Comparison of ENCODE assay signal across 8 mouse cellular contexts in genomic region chr15:102458050-102458736, GRCm38 (mm10). TPM values are rescaled to one million over a fixed set of nuclear protein-coding genes. Genes with fewer than 3 reads are reported as not detected.
DNase-seq lines count a peak whose midpoint lies in the region; ATAC-seq and TF ChIP-seq lines count a peak whose summit lies in the region.

No protein-coding gene starts in this region.

- H3K9ac ChIP-seq in embryonic facial prominence, embryonic 15.5 days, result no peak overlapping the region
- H3K9ac ChIP-seq in hindbrain, postnatal 0 days (replicated peaks; ENCODE audit: low read length), result peak overlapping the region; percentile 48; the same call in 1 of the 2 replicates
- H3K9ac ChIP-seq in midbrain, embryonic 13.5 days (replicated peaks), result peak overlapping the region; percentile 61; the same call in 1 of the 2 replicates

- no peaks in the 10 kb centered on the region for H3K9me3 ChIP-seq in embryonic facial prominence, embryonic 15.5 days (replicated peaks)
- no peaks in the 10 kb centered on the region for H3K9me3 ChIP-seq in hindbrain, postnatal 0 days (ENCODE audit: low read length)
- H3K9me3 ChIP-seq in midbrain, embryonic 13.5 days, result no peaks in the 10 kb centered on the region

- H3K4me3 ChIP-seq in layer of hippocampus, adult 2 months, result peak overlapping the region; percentile 66
- H3K4me3 ChIP-seq in embryonic facial prominence, embryonic 15.5 days (replicated peaks), result peak overlapping the region; percentile 51
- H3K4me3 ChIP-seq in hindbrain, postnatal 0 days (ENCODE audit: low read length), result peak overlapping the region; percentile 46
- peak overlapping the region; percentile 52 for H3K4me3 ChIP-seq in midbrain, embryonic 13.5 days (replicated peaks)

- H3K36me3 ChIP-seq in embryonic facial prominence, embryonic 15.5 days, result peaks cover 6% of the 10 kb centered on the region
- H3K36me3 ChIP-seq in hindbrain, postnatal 0 days (ENCODE audit: insufficient read depth, low read length), result no peaks in the 10 kb centered on the region; the same call in 1 of the 2 replicates
- H3K36me3 ChIP-seq in midbrain, embryonic 13.5 days, result peaks cover 10% of the 10 kb centered on the region

- no peak for DNase-seq in layer of hippocampus, adult 2 months (ENCODE audit: low spot score in 2 of 2)
- DNase-seq in layer of hippocampus, adult 9-11 months, result no peak
- DNase-seq in hindbrain, postnatal 0 days (ENCODE audit: low spot score), result no peak
- DNase-seq in ovary, postnatal 14 days (ENCODE audit: low spot score), result no peak
- no peak for DNase-seq in ovary, postnatal 36 days (ENCODE audit: low spot score)
- no peak for DNase-seq in right cerebral cortex, postnatal 25 days

- no peak for TF ChIP-seq CTCF in layer of hippocampus, adult 2 months (conservative IDR thresholded peaks at IDR 0.05)
- TF ChIP-seq CTCF in hindbrain, postnatal 0 days (IDR thresholded peaks at IDR 0.05; ENCODE audit: low read depth), result no peak

- H3K4me1 ChIP-seq in embryonic facial prominence, embryonic 15.5 days, result peaks cover 19% of the 10 kb centered on the region
- H3K4me1 ChIP-seq in hindbrain, postnatal 0 days (ENCODE audit: insufficient read depth, low read length), result no peaks in the 10 kb centered on the region
- H3K4me1 ChIP-seq in midbrain, embryonic 13.5 days (replicated peaks), result peaks cover 22% of the 10 kb centered on the region

- H3K4me2 ChIP-seq in embryonic facial prominence, embryonic 15.5 days (replicated peaks), result peak overlapping the region; percentile 56
- peak overlapping the region; percentile 74 for H3K4me2 ChIP-seq in hindbrain, postnatal 0 days (ENCODE audit: low read depth, low read length)
- peak overlapping the region; percentile 66 for H3K4me2 ChIP-seq in midbrain, embryonic 13.5 days (replicated peaks)

- peak overlapping the region; percentile 85 for H3K27ac ChIP-seq in layer of hippocampus, adult 2 months
- 0 out of 2 replicates have a peak overlapping the region, but pooled peaks have one; percentile 12 for H3K27ac ChIP-seq in embryonic facial prominence, embryonic 15.5 days (replicated peaks)
- no peak overlapping the region for H3K27ac ChIP-seq in hindbrain, postnatal 0 days
- 0 out of 2 replicates have a peak overlapping the region, but pooled peaks have one; percentile 10 for H3K27ac ChIP-seq in midbrain, embryonic 13.5 days

- 66% methylated on average over 5 of the region's 5 CpGs for WGBS in embryonic facial prominence, embryonic 15.5 days
- 72% methylated on average over 5 of the region's 5 CpGs for WGBS in hindbrain, postnatal 0 days
- WGBS in midbrain, embryonic 13.5 days, result 86% methylated on average over 5 of the region's 5 CpGs

- ATAC-seq in embryonic facial prominence, embryonic 15.5 days (ENCODE audit: insufficient number of reproducible peaks, low FRiP score, low TSS enrichment, low read depth), result no peak
- ATAC-seq in hindbrain, postnatal 0 days, result no peak
- ATAC-seq in midbrain, embryonic 13.5 days, result no peak

- no peaks in the 10 kb centered on the region for H3K27me3 ChIP-seq in embryonic facial prominence, embryonic 15.5 days
- no peaks in the 10 kb centered on the region for H3K27me3 ChIP-seq in hindbrain, postnatal 0 days (ENCODE audit: insufficient read depth, low read length)
- no peaks in the 10 kb centered on the region for H3K27me3 ChIP-seq in midbrain, embryonic 13.5 days

RNA-seq across cellular contexts. Expression of gene Prr13, which starts 0.6 kb away (rescaled TPM):
- total RNA-seq in layer of hippocampus, adult 2 months (2021), result 10 to 100 TPM; 40.2 to 42.7 TPM
- polyA plus RNA-seq in embryonic facial prominence, embryonic 15.5 days (2015; fragmentation: Nextera tagmentation; extraction: Ambion mirVana), result 89.4 and 93.7 TPM in 2 replicates
- total RNA-seq in hindbrain, postnatal 0 days (2014; rRNA removed), result 27.4 and 28.0 TPM in 2 replicates
- 90.4 and 95.1 TPM in 2 replicates for polyA plus RNA-seq in hindbrain, postnatal 0 days (2015; fragmentation: Nextera tagmentation; extraction: Ambion mirVana)
- polyA plus RNA-seq in midbrain, embryonic 13.5 days (2015; fragmentation: Nextera tagmentation; extraction: Ambion mirVana), result 113 and 119 TPM in 2 replicates

RNA-seq across cellular contexts. Expression of gene Pcbp2, which starts 12.1 kb away (rescaled TPM):
- 100 to 1,000 TPM; 496 to 505 TPM for total RNA-seq in layer of hippocampus, adult 2 months (2021)
- 223 and 231 TPM in 2 replicates for polyA plus RNA-seq in embryonic facial prominence, embryonic 15.5 days (2015; fragmentation: Nextera tagmentation; extraction: Ambion mirVana)
- total RNA-seq in hindbrain, postnatal 0 days (2014; rRNA removed), result 151 and 157 TPM in 2 replicates
- polyA plus RNA-seq in hindbrain, postnatal 0 days (2015; fragmentation: Nextera tagmentation; extraction: Ambion mirVana), result 104 TPM in 2 replicates
- 164 and 166 TPM in 2 replicates for polyA plus RNA-seq in midbrain, embryonic 13.5 days (2015; fragmentation: Nextera tagmentation; extraction: Ambion mirVana)

RNA-seq across cellular contexts. Expression of gene Amhr2, which starts 13.0 kb away (rescaled TPM):
- total RNA-seq in layer of hippocampus, adult 2 months (2021), result 1 to 10 TPM in 1 of 2 experiments, under 1 TPM in 1; 0.66 to 1.2 TPM
- polyA plus RNA-seq in embryonic facial prominence, embryonic 15.5 days (2015; fragmentation: Nextera tagmentation; extraction: Ambion mirVana), result 0.59 and 0.75 TPM in 2 replicates
- 0.16 TPM in 1 of 2 replicates, not detected in the other for total RNA-seq in hindbrain, postnatal 0 days (2014; rRNA removed)
- 0.36 and 0.62 TPM in 2 replicates for polyA plus RNA-seq in hindbrain, postnatal 0 days (2015; fragmentation: Nextera tagmentation; extraction: Ambion mirVana)
- polyA plus RNA-seq in midbrain, embryonic 13.5 days (2015; fragmentation: Nextera tagmentation; extraction: Ambion mirVana), result 0.30 and 0.74 TPM in 2 replicates

RNA-seq across cellular contexts. Expression of gene Gm10337, which starts 45.3 kb away (rescaled TPM):
- total RNA-seq in layer of hippocampus, adult 2 months (2021), result not detected
- 5.1 TPM in 1 of 2 replicates, not detected in the other for polyA plus RNA-seq in embryonic facial prominence, embryonic 15.5 days (2015; fragmentation: Nextera tagmentation; extraction: Ambion mirVana)
- not detected in 2 replicates for total RNA-seq in hindbrain, postnatal 0 days (2014; rRNA removed)
- 2.7 and 7.3 TPM in 2 replicates for polyA plus RNA-seq in hindbrain, postnatal 0 days (2015; fragmentation: Nextera tagmentation; extraction: Ambion mirVana)
- 4.5 and 16.7 TPM in 2 replicates for polyA plus RNA-seq in midbrain, embryonic 13.5 days (2015; fragmentation: Nextera tagmentation; extraction: Ambion mirVana)

RNA-seq across cellular contexts. Expression of gene Sp1, which starts 52.2 kb away (rescaled TPM):
- 10 to 100 TPM; 23.1 to 33.0 TPM for total RNA-seq in layer of hippocampus, adult 2 months (2021)
- 10.0 and 11.8 TPM in 2 replicates for polyA plus RNA-seq in embryonic facial prominence, embryonic 15.5 days (2015; fragmentation: Nextera tagmentation; extraction: Ambion mirVana)
- total RNA-seq in hindbrain, postnatal 0 days (2014; rRNA removed), result 24.7 and 26.0 TPM in 2 replicates
- 3.0 and 3.5 TPM in 2 replicates for polyA plus RNA-seq in hindbrain, postnatal 0 days (2015; fragmentation: Nextera tagmentation; extraction: Ambion mirVana)
- polyA plus RNA-seq in midbrain, embryonic 13.5 days (2015; fragmentation: Nextera tagmentation; extraction: Ambion mirVana), result 5.6 TPM in 2 replicates
